Mouse (Mus musculus) brain, adult 2 months (tissue): Measurements from ENCODE around the gene Fhl5.
A peak's percentile ranks its signal among the peaks of the same experiment; 100 is the strongest.
"Not testable (repeated sequence)": the region's sequence is repeated elsewhere in the genome, so short reads cannot be mapped to it uniquely, and the experiment has no call there.

Experiments used
- DNase-seq: peaks from one replicate; pipeline ENCODE4 v3.0.0; 2011; ENCODE audit warnings: low read depth, low spot score

The Fhl5 gene

DNA sequence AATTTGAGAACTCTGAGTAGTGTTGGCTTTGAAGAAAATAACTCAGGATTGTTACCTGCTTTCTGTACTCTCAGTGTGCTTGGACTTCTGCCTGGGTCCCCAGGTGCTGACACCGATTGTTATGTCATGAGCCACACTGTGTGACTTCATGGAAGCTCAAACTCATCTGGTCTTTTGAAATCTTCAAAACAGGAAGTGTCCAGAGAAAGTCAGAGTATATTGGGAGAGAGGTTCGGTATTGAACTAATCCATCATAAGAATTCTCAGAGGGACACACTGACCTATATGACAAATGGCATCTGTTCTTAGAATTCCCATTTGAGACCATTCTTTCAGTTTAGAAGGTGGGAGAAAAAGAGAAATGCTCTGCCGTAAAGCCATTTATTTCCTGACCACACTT lies at the start of gene Fhl5:
Fhl5 (minus strand) TSS at position 101 of the 400 bp plus-strand sequence.
- DNase-seq: no peak

DNA sequence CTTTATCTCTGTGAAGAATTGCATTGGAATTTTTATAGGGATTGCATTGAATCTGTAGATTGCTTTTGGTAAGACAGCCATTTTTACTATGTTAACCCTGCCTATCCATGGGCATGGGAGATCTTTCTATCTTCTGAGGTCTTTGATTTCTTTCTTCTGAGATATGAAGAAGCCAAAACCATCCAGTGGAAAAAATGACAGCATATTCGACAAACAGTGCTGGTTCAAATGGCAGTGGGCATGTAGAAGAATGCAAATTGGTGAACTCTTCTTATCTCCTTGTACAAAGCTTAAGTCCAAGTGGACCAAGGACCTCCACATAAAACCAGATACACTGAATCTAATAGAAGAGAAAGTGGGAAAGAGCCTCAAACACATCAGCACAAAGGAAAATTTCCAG lies 42.3 kb upstream of the Fhl5 start:
- DNase-seq: not testable (repeated sequence)

- DNase-seq: peak; percentile 99
Measured at GRCm38 (mm10) chr4:25281671-25282038, 39.0 kb upstream of the Fhl5 start, which contains the start of gene Ufl1. Gene Ufl1 (minus strand): TSS chr4:25281821.

DNA sequence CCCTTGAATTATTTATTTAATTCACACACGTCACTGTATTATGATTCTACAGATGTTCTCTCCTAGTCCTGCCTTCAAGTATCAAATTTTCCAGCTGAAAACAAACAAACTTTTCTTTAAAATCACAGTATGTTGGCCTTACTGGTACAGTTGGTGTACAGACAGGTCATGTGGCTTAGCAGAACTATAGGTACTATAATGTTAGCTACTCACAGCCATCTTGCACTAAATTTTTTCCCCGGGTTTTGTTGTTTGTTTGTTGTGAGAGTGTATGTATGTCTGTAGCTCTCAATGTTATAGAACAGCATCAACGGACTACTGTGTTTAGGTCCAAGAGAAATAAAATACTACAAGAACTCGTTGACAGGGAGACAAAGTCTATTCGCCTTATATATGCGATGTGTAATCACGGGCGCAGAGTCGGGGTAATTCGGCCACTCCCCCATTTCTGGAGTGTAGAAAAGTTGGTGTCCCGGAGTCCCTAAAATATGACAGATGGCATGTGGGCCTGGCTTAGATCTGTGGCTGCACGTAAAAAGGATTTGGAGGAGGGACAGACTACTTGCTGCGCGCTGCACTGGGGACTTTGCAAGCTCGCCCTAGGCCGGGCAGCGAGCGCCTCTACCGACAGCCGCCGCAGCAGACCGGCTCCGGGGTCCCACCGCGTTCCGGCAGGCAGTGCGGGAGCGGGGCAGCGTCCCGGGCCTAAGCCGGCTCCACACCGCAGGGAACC lies 38.4 kb upstream of the Fhl5 start:
- peak; percentile 90 for DNase-seq

DNA sequence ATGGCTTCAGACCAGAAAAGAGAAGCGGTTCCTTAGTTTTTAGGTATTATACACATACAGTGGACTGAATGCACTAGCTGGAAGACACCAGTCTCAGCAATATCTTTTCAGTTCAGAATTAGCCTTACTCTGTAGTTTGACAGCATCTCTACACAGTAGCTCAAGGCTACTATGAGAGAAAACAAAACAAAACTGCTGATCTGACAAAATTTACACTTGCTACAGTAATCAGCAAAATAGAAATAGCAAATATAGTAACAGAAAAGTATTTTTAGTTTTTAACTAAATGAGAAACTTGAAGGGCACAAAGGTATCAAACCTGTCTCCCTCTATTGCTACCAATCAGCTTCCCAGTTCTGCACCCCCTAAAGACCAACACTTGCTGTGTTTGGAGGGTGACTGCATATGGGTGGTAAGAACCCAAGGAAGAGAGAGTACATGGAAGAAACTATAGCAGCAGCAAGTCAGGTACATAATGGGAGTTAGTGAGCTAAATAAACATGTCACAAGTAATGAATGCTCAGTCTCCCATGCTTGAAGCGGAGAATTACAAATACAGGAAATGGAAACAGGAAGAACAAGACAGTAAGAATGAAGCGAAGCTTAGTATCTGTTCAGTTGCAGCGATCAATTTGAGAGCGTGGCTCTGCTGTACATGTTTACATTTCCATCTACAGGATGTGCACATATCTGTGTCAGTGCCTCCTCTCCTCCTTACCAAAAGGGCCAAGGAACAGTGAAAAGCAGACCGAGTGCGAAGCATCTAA lies 30.4 kb upstream of the Fhl5 start:
- DNase-seq: no peak

DNA sequence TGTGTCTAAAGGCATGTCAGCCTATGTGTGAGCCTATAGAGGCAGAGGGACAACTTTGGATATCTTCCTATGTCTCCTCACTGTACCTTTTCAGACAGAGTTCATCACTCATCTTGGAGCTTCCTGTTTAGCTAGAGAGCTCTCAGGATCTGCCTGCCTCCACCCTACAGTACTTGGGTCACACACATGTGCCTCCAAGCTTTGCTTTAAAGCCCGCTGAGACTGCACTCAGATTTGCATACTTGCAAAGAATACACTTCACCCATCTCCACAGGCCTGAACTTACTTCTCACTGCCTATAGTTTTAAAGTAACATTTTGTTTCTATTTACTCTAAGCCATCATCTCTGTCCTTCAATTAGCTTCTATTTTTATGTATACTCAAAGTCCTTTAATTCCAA lies 29.2 kb upstream of the Fhl5 start:
- no peak for DNase-seq

- DNase-seq: no peak
Measured at GRCm38 (mm10) chr4:25267144-25267543, 24.5 kb upstream of the Fhl5 start.

- DNase-seq: no peak
Measured at GRCm38 (mm10) chr4:25257822-25258398, 15.2 kb upstream of the Fhl5 start.

DNA sequence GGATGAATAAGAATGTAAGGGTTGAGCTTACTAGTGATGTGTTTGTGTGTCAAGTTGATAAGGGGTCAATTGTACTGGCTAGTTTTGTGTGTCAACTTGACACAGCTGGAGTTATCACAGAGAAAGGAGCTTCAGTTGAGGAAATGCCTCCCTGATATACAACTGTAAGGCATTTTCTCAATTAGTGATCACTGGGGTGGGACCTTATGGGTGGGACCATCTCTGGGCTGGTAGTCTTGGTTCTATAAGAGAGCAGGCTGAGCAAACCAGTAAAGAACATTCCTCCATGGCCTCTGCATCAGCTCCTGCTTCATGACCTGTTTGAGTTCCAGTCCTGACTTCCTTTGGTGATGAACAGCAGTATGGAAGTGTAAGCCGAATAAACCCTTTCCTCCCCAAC lies 7.0 kb downstream of the Fhl5 start:
- DNase-seq: not testable (repeated sequence)

GRCm38 (mm10) chr4:25233767-25234166 lies 8.9 kb downstream of the Fhl5 start:
- not testable (repeated sequence) for DNase-seq

DNA sequence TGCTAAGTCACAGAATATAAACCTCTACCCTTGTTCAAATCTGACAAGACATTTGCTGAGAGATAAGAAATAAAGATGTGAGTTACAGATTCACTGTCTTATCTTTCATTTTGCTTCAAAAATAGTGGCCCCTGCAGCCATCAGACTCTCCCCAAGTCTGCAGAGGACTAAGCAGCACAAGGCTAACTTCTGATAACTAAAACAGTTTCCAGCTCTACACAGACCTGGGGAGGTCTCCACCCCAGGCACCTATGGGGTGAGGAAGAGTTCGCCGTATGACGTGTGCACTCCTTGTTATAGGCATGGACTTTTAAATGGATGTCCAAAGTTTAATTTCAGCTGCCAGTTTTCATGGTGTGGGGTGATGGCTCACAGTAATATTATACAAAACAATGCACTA lies 10.1 kb downstream of the Fhl5 start:
- no peak for DNase-seq

DNA sequence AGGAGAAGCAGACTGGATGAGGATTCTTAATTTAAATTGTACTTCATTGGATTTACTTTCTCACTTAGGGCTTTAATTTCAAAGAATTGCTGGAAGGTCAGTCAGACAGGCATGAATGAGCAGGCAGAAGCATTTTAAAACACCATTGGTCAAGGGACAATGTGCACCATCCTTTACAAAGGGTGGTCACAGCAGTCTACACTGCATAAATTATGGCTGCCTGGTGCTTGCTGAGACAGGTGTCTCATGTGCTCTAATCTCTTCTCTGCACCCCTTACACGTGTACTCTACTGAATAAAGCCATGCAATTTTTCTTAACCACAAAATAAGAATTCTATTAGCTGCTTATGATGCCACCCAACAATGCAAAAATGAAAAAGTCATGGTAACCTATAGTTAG lies 15.1 kb downstream of the Fhl5 start:
- DNase-seq: no peak

- peak; percentile 27 for DNase-seq
Measured at GRCm38 (mm10) chr4:25221927-25222326, 20.7 kb downstream of the Fhl5 start.

GRCm38 (mm10) chr4:25213451-25213850 lies 29.2 kb downstream of the Fhl5 start:
- peak; percentile 42 for DNase-seq

DNA sequence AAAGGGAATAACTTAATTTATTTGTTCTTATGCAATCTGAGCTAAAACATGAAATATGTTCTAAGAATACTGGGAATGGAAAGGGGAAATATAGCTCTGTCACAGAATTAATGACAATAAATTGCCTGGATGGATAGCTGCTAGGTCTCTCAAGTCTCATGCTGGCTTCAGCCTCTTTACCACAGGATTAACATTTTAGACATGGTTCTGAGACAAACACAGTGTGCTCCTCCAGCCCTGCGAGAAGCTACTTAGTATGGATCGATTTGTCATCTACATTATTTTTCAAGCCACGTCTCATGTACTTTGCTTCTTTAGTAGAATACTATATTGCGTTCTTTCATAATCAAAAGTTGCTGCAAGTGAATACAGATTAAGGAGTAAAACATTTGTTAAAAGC lies 36.5 kb downstream of the Fhl5 start:
- DNase-seq: no peak

GRCm38 (mm10) chr4:25197310-25197709 lies 45.4 kb downstream of the Fhl5 start:
- no peak for DNase-seq

DNA sequence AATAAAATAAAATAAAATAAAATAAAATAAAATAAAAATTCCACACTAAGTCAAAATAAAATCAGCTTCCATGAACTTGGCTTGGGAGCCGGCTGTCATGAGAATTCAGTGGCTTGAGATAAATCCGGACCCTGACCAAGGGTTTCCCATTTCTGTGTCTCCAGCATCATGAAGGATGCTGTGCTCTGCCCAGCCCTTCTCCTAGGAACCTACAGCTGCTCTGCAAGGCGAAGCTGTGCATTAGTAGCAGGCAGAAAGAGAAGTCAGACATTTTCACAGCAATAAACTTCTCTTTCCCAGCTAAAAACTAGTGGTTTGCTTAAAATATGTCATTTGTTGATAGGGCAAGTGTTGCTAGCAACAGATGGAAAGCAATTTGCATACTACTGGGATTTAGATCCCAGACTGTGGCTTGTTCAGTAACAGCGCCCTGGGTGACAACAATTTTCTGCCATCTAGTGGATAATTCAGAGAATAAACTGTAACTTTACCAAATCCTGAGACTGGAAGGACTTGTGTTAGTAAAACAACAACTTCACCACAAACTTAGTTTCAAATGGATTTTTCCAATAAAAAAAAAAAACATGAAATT lies 63.0 kb downstream of the Fhl5 start:
- peak; percentile 76 for DNase-seq
